Mouse (Mus musculus): ENCODE results near the gene Vasn.

DNA sequence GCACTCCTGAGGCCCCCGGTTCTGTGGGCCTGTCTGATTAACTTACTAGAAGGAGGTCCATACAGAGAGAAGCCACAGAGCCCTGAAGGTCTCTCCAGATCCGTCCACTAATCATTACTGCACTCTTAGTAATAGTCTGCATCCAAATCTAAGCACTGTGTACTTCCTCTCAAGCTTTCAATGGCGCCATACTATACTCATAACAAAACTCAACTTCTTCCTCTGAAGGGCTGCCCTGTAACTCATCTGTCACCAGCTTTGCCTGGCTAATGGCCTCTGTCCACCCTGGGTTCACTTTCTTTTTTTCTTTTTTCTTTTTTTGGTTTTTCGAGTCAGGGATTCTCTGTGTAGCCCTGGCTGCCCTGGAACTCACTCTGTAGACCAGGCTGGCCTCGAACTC lies 38.3 kb downstream of the Vasn start:
- peak; percentile 77 for TF ChIP-seq EP300 (IDR thresholded peaks at IDR 0.05; ENCODE audit: low read length)
- no peak for TF ChIP-seq CTCF (conservative IDR thresholded peaks at IDR 0.05 in 1 of 2, IDR thresholded peaks at IDR 0.05 in 1 of 2; ENCODE audit: low read depth in 2 of 2, low read length in 2 of 2)
- TF ChIP-seq ZNF384 (IDR thresholded peaks at IDR 0.05; ENCODE audit: low read depth, low read length) = peak; percentile 49; the same call in 1 of the 2 replicates
- no peak for TF ChIP-seq POLR2A (IDR thresholded peaks at IDR 0.05; ENCODE audit: low read depth, low read length)
- no peak for TF ChIP-seq MAX (IDR thresholded peaks at IDR 0.05; ENCODE audit: low read length)
- peak; percentile 64; the same call in 1 of the 2 replicates for TF ChIP-seq MEF2A (IDR thresholded peaks at IDR 0.05; ENCODE audit: borderline replicate concordance, low read depth, low read length)
- TF ChIP-seq BHLHE40 (IDR thresholded peaks at IDR 0.05; ENCODE audit: low read depth, low read length) = 0 out of 2 replicates have a peak, but pooled peaks have one; percentile 30
- no peak for TF ChIP-seq TBP (conservative IDR thresholded peaks at IDR 0.05; ENCODE audit: low read depth, low read length)
- no peak for TF ChIP-seq RCOR1 (conservative IDR thresholded peaks at IDR 0.05; ENCODE audit: low read depth, low read length)
- peak; percentile 65 for TF ChIP-seq JUN (IDR thresholded peaks at IDR 0.05; ENCODE audit: insufficient read depth, low read depth, low read length)
- no peak for TF ChIP-seq SMC3 (IDR thresholded peaks at IDR 0.05; ENCODE audit: low read depth, low read length)
- TF ChIP-seq KAT2A (IDR thresholded peaks at IDR 0.05; ENCODE audit: insufficient replicate concordance, low read length) = no peak

All from CH12.LX (cell line).